Mouse (Mus musculus): Measurements from ENCODE around the gene Slc12a6.

Slc12a6 gene

DNA sequence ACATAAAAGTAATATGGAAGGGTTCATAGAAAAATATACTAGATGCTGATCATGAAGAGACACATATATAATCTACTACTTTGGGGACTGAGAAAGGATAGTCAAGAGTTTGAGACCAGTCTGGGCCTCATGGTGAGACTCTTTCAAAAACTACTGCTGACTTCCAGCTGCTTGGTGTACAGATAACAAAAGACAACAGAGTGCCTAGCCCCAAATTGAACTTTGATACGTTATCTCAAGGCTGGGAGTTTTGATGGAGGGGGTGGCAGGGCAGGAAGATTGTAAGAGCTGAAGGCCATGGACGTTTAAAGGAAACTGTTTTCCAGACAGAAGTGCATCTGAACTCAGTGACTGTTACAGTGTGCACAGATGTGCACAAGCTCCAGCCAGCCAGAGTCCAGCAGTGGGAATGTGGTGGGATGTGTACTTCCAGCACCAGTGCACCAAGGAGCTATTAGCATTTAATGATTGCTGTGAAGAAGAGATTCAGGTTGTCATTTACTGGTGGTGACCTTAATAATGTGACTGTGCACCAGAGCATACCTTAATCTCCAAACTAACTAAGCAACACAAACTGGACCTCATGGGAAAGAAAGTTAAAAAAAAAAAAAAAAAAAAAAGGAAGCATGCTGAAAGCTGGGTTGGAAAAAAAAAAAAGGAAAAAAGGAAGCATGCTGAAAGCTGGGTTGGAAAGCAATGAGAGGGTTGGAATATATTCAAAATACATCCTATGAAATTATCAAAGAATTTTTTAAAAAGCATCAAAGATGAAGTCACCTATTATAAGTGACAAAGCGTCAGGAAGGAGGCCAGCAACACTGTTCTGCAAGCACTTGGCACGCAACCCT, 66.7 kb downstream of the Slc12a6 start:
- DNase-seq = no peak

GRCm38 (mm10) chr2:112337211-112337610, 71.6 kb downstream of the Slc12a6 start:
- no peak for DNase-seq

DNA sequence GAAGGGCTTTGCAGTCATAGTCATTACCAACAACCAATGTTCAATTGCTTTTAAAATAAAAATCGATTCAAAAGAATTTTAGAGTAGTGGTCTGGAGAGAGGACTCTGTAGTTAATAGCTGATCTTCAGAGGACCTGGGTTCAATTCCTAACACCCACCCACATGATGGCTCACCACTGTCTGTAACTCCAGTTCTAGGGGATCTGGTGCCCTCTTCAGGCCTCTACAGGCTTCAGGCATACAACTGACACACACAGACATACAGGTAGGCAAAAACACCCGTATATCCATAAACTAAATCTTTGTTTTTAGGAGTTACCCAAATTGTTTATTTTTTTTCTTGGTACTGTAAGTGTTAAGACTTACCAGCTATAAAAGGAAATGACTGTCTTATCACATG, 74.1 kb downstream of the Slc12a6 start:
- DNase-seq = peak in 1 of 2 experiments; percentile 15

GRCm38 (mm10) chr2:112341117-112341516, 75.5 kb downstream of the Slc12a6 start:
- DNase-seq = no peak

GRCm38 (mm10) chr2:112348246-112348645, 82.6 kb downstream of the Slc12a6 start:
- no peak for DNase-seq

- no peak for DNase-seq
Observed at GRCm38 (mm10) chr2:112353685-112354455, 88.2 kb downstream of the Slc12a6 start.

DNA sequence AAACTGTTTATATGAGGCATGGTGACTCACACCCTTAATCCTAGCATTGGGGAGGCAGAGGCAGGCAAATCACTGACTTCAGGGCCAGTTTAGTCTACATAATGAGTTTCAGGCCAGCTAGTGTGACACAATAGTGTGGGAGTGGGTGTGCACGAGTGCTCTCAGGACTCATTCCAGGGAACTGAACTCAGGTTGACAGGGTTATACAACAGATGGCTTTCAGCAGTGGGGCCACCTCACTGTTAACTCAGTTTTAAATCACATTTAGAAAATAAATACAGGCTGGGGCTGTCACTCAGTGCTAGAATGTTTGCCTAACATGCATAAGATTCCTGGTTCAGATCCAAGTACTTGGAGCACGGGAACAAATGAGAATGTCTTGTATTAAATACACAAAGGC, 94.0 kb downstream of the Slc12a6 start:
- DNase-seq = no peak

DNA sequence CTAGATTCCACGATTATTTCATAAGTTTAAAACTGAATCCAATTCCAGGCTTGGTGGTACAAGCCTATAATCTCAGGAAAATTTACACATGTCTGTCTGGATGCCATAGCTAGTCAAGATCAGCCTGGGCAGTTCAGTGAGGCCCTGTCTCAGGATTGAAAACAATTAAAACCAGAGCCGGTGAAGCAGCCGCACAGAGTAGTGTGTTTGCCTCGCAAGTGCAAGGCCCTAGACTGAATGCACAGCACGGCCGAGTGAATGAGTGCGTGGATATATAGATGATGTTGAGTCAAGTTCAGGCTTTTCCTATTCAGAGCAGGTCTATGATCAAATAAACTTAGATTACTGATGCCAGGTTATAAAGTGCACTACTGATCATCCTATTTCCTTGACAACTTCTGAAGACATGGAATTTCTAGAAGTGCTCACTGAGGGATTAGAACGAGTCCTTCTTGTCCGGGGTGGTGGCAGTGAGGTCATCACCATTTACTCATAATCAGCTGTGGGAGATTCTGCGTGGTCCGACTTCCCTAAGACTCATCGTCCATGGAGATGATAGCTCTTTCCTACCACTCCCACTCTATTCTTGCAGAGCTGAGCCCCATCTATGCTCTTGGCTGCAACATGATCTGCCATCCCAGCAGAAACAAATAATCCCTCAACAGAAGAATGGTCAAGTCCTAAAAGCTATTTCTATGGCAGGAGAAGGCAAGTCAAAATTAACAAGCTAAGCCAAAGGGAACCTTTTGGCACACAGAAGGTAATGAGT, 94.6 kb downstream of the Slc12a6 start:
- no peak for DNase-seq

DNA sequence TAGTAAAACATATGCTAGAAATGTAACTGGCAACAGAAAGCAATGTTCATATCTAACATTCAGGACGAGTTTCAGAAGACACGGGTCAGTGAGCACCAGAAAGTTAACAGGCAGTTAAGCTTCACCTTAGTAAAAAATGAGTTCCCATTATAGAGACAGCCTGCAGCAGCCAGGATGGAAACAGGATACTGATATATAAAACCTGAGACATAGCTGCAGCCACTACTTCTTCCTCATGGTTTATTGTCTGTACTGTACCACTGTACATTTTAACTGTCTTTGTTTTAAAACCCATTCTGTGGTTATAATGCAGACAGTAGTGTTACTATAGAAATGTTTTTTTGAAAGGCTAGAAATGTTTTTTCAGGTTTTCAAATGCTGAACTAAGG, 95.2 kb downstream of the Slc12a6 start:
- no peak for DNase-seq

- peak; percentile 28 to 32 for DNase-seq
Observed at GRCm38 (mm10) chr2:112367222-112367621, 101.6 kb downstream of the Slc12a6 start.

GRCm38 (mm10) chr2:112367726-112368673, 102.4 kb downstream of the Slc12a6 start, which contains the start of gene Emc4:
Emc4 (minus strand) TSS chr2:112368027.
- DNase-seq = peak; percentile 94 to 95

DNA sequence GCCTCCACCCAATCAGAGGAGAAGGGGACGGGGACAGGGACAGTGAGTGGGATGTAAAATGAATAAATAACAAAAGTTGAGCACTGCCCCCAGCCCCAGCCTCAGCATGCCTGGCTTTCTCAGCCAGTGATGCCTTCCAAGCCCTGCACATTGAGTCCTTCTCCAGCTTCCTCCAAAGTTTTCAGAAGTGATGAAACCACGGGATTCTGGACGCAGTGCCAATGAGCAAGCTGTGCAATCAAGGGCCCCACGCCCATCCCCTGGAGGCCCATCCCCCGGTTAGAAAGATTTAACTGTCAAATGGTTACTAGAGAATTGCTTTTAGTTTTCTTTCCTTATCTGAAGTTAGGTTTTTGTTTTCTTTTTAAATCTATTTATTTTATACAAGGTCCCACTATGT, 104.3 kb downstream of the Slc12a6 start:
- DNase-seq = no peak

DNA sequence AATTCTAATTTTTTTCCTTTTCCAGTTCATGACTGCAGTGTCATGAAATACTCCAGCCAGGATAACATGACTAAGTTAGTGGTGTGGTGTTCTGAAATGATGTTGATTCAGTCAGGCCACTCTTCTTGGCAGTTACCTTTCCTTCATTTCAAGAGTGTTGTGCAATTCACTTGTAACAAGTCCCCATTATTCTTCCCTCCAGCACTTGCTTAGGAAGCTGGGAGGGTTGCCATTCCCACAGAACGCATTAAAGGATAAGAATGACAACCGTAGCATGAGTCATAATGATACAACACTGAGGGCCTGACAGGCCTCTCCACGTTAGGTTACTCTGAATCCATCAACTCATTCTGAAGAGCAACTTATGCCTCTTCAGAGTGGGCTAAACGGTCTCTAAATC, 107.5 kb downstream of the Slc12a6 start:
- no peak for DNase-seq

GRCm38 (mm10) chr2:112374610-112375009, 109.0 kb downstream of the Slc12a6 start:
- DNase-seq = no peak

- peak; percentile 96 to 97 for DNase-seq
Observed at GRCm38 (mm10) chr2:112378973-112379898, 113.6 kb downstream of the Slc12a6 start, which contains the start of gene Katnbl1. Katnbl1 (plus strand) TSS chr2:112379211.

DNA sequence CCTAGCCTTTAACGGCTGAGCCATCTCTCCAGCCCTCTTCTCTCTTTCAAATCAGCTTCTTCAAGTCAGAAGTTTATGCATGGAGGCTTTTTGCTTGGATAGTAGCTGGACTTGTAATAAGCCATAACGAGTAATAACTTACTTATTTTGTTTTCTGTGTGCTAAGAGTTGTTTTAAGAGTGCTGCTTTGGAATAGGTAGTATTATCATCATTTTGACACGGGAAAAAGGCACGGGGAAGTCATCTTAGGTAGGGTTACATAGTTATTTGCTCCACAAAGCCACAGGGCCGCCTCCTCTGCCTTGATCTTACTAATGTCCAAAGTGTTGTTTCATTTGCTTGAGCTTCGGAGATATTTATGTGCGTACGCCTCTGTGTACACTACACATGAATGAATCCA, 114.5 kb downstream of the Slc12a6 start:
- no peak for DNase-seq

DNA sequence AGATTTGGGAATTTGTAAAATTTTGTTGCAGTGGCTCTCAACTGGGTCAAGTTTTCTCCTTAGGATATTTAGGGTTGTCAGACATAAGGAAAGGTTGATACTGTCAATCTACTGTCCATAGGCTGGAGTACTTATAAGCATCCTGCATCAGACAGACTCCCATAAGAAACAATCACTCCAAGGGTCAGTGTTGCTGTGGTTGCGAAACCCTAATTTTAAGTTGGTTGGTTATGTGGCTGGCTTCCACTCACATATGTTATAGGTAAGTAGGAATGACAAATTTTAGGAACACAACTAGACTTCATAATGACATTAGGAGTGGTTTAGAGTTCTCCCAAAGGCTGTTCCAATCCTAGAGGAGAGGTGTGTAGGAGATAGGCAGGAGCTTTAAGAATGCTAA, 115.6 kb downstream of the Slc12a6 start:
- no peak for DNase-seq

DNA sequence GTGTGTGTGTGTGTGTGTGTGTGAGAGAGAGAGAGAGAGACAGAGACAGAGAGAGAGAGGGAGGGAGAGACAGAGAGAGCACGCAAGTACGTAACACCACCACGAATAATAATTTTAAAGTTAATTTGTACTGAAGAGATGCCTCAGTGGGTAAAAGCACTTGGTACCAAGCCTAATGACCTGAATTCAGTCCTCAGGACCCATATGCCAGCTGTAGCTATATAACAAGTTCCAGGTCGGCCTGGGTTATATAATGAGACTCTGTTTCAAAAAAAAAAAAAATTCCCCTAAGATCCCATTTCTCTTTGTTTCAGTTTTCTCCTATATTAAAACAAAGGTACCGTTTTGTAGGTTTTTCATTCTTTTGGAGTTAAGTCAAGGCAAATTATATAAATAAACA, 125.2 kb downstream of the Slc12a6 start:
- no peak for DNase-seq

DNA sequence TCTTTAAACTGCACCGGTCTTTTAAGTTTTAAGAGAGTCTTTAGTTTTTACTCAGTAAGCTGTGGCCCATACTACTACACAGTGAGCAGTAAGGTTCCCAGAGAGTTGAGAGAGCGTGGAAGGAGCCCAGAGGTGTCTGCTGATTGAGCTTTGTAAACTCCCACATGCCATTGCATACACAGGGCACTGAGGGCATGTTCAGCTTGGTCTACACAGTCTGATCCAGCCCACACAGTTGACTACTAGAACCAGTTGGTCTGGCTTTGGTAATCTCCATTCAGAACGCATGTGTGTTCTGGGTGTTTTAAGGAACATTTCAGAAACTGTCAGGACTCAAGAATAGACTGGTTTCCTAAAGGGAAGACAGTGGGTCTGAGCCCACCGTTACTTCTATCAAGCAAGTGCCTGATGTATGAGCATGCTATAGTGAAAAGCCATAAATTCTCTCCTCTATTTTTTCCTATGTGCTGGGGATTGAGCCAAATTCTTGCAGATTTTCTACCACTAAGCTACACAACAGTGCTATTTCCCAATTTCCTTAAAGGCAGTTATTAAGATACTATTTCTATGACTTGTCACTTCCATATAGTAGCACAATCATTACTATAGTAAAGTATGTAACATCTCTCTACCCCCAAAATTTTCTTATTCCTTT, 125.8 kb downstream of the Slc12a6 start:
- no peak for DNase-seq

GRCm38 (mm10) chr2:112392689-112393088, 127.1 kb downstream of the Slc12a6 start:
- no peak for DNase-seq
